Comparison of ENCODE assay signal across 33 mouse cellular contexts in the genomic region with DNA sequence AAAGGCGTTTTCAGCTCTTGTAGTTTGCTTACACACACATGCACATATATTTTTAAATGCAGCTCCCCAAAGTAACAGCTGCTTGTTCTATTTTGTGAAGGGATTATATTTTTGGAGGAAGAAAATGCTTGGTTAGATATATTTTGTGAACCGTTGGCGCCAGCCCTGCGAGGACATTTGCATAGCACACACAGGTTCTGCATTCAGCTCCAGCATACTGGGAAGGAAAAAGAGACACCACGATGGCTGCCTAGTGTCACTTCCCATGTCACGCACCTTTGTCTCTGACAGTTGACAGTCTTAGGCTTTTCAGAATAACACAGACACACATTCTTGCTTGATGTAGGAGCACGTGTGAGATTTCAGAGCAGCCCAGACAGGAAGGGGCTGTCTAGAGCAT. TPM values are rescaled to one million over a fixed set of nuclear protein-coding genes. Genes with fewer than 3 reads are reported as not detected.
DNase-seq lines count a peak whose midpoint lies in the region; ATAC-seq and TF ChIP-seq lines count a peak whose summit lies in the region.
"Had no signal": no experiment of that assay in that cellular context is flagged by ENCODE, and none has a peak within 500 bp of the region (broad histone marks: within the 10 kb centered on the region; RNA-seq: fewer than 3 reads in every experiment).

No protein-coding gene starts in this region.

- ATAC-seq in heart, embryonic 11.5 days (replicated peaks; ENCODE audit: insufficient number of reproducible peaks, low FRiP score, low TSS enrichment), result no peak
- ATAC-seq: activated CD4-positive, CD25-positive, alpha-beta regulatory T cell, adult 4 months; forebrain, embryonic 15.5 days; inflammation-experienced regulatory T-cells, adult 6 months; lung, postnatal 0 days had no signal

- no peak overlapping the region for H3K4me3 ChIP-seq in heart, embryonic 10.5 days
- H3K4me3 ChIP-seq in heart, embryonic 11.5 days (ENCODE audit: low read depth, low read length), result no peak overlapping the region
- no peak overlapping the region for H3K4me3 ChIP-seq in cortical plate, adult 2 months (ENCODE audit: insufficient read depth, low read length)
- no peak overlapping the region for H3K4me3 ChIP-seq in olfactory bulb, adult 2 months (ENCODE audit: insufficient read depth, low read depth, low read length)
- H3K4me3 ChIP-seq: forebrain, embryonic 15.5 days; heart, embryonic 12.5 days; hindbrain, embryonic 15.5 days; limb, embryonic 10.5 days; limb, embryonic 15.5 days; liver, embryonic 13.5 days; megakaryocyte, embryonic 14.5 days; midbrain, embryonic 12.5 days; neural tube, embryonic 13.5 days; stomach, embryonic 15.5 days had no signal

- no peak overlapping the region for H3K27ac ChIP-seq in heart, embryonic 10.5 days
- H3K27ac ChIP-seq in heart, embryonic 11.5 days (ENCODE audit: low read depth, low read length), result no peak overlapping the region
- peak overlapping the region; percentile 43; the same call in 1 of the 2 replicates for H3K27ac ChIP-seq in cortical plate, adult 2 months (ENCODE audit: insufficient read depth, low read length)
- peak overlapping the region; percentile 70 for H3K27ac ChIP-seq in olfactory bulb, adult 2 months (ENCODE audit: insufficient read depth, low read depth, low read length)
- H3K27ac ChIP-seq: hindbrain, embryonic 15.5 days; limb, embryonic 10.5 days; limb, embryonic 15.5 days; liver, embryonic 13.5 days; midbrain, embryonic 12.5 days; neural tube, embryonic 13.5 days; stomach, embryonic 15.5 days had no signal

- no peak for TF ChIP-seq CTCF in cortical plate, adult 2 months (IDR thresholded peaks at IDR 0.05; ENCODE audit: extremely low read depth, insufficient read depth, low read length)
- TF ChIP-seq CTCF in olfactory bulb, adult 2 months (IDR thresholded peaks at IDR 0.05; ENCODE audit: insufficient read depth, low read depth, low read length), result no peak

- H3K36me3 ChIP-seq in heart, embryonic 10.5 days, result peaks cover 3% of the 10 kb centered on the region; the same call in 1 of the 2 replicates
- no peaks in the 10 kb centered on the region for H3K36me3 ChIP-seq in heart, embryonic 11.5 days (ENCODE audit: control insufficient read depth, insufficient read depth, low read length)
- H3K36me3 ChIP-seq: forebrain, embryonic 15.5 days; heart, embryonic 12.5 days; hindbrain, embryonic 15.5 days; limb, embryonic 10.5 days; limb, embryonic 15.5 days; liver, embryonic 13.5 days; midbrain, embryonic 12.5 days; neural tube, embryonic 13.5 days; stomach, embryonic 15.5 days had no signal

- no peaks in the 10 kb centered on the region for H3K27me3 ChIP-seq in heart, embryonic 10.5 days (ENCODE audit: insufficient read depth, poor library complexity, severe bottlenecking)
- no peaks in the 10 kb centered on the region for H3K27me3 ChIP-seq in heart, embryonic 11.5 days (ENCODE audit: control insufficient read depth, insufficient read depth, low read length)
- H3K27me3 ChIP-seq: CH12.LX; forebrain, embryonic 15.5 days; heart, embryonic 12.5 days; hindbrain, embryonic 15.5 days; limb, embryonic 15.5 days; liver, embryonic 13.5 days; megakaryocyte, embryonic 14.5 days; midbrain, embryonic 12.5 days; neural tube, embryonic 13.5 days; stomach, embryonic 15.5 days had no signal

- peaks cover 17% of the 10 kb centered on the region; the same call in 1 of the 2 replicates for H3K4me1 ChIP-seq in heart, embryonic 10.5 days
- peaks cover 5% of the 10 kb centered on the region for H3K4me1 ChIP-seq in heart, embryonic 11.5 days (ENCODE audit: control insufficient read depth, insufficient read depth, low read length)
- H3K4me1 ChIP-seq in cortical plate, adult 2 months (ENCODE audit: control insufficient read depth, insufficient read depth, low read length), result peaks cover 24% of the 10 kb centered on the region
- H3K4me1 ChIP-seq in olfactory bulb, adult 2 months (ENCODE audit: control insufficient read depth, insufficient read depth, low read length), result peaks cover 25% of the 10 kb centered on the region
- H3K4me1 ChIP-seq: limb, embryonic 15.5 days; liver, embryonic 13.5 days; stomach, embryonic 15.5 days had no signal

- WGBS in heart, embryonic 10.5 days, result 71% methylated on average over 7 of the region's 7 CpGs
- 65% methylated on average over 7 of the region's 7 CpGs for WGBS in heart, embryonic 11.5 days (ENCODE audit: insufficient replicate concordance)
- WGBS in olfactory bulb, adult 2 months, result 48% methylated on average over 7 of the region's 7 CpGs

- no peaks in the 10 kb centered on the region for H3K9me3 ChIP-seq in heart, embryonic 10.5 days
- no peaks in the 10 kb centered on the region for H3K9me3 ChIP-seq in heart, embryonic 11.5 days (replicated peaks; ENCODE audit: control insufficient read depth, low read length)
- H3K9me3 ChIP-seq: forebrain, embryonic 15.5 days; heart, embryonic 12.5 days; hindbrain, embryonic 15.5 days; limb, embryonic 10.5 days; limb, embryonic 15.5 days; liver, embryonic 13.5 days; megakaryocyte, embryonic 14.5 days; midbrain, embryonic 12.5 days; neural tube, embryonic 13.5 days; stomach, embryonic 15.5 days had no signal

- H3K9ac ChIP-seq in heart, embryonic 11.5 days (ENCODE audit: low read depth, low read length), result no peak overlapping the region
- H3K9ac ChIP-seq: forebrain, embryonic 15.5 days; heart, embryonic 12.5 days; hindbrain, embryonic 15.5 days; limb, embryonic 15.5 days; liver, embryonic 13.5 days; midbrain, embryonic 12.5 days; neural tube, embryonic 13.5 days; stomach, embryonic 15.5 days had no signal

- TF ChIP-seq POLR2A in cortical plate, adult 2 months (IDR thresholded peaks at IDR 0.05; ENCODE audit: extremely low read depth, insufficient read depth, low read length), result no peak
- TF ChIP-seq POLR2A in olfactory bulb, adult 2 months (IDR thresholded peaks at IDR 0.05; ENCODE audit: insufficient read depth, low read depth, low read length), result no peak

- DNase-seq in heart, embryonic 10.5 days (ENCODE audit: low spot score), result peak; percentile 69
- DNase-seq in right cerebral cortex, postnatal 10 days (ENCODE audit: low spot score in 2 of 2), result peak; percentile 58 to 67
- DNase-seq in right cerebral cortex, postnatal 4 days, result no peak
- DNase-seq in thymus, postnatal 4 days, result no peak
- DNase-seq: adrenal gland, adult 2 months; adrenal gland, postnatal 36 days; cerebellum, adult 8-10 months; cerebellum, postnatal 25 days; gastrocnemius, postnatal 14 days; kidney, adult 18-20 months; kidney, postnatal 36 days; layer of hippocampus, postnatal 36 days; liver, embryonic 13.5 days; lung, adult 18-20 months; lung, postnatal 4 days; thymus, adult 2 months; thymus, postnatal 36 days had no signal

- no peak overlapping the region for H3K4me2 ChIP-seq in heart, embryonic 11.5 days
- H3K4me2 ChIP-seq: forebrain, embryonic 15.5 days; heart, embryonic 12.5 days; hindbrain, embryonic 15.5 days; limb, embryonic 15.5 days; liver, embryonic 13.5 days; midbrain, embryonic 12.5 days; neural tube, embryonic 13.5 days; stomach, embryonic 15.5 days had no signal

RNA-seq across cellular contexts. Expression of a gene that starts 49.9 kb away (rescaled TPM):
- polyA plus RNA-seq in heart, embryonic 10.5 days (2016; fragmentation: Nextera tagmentation; extraction: Ambion mirVana), result 16.2 and 17.6 TPM in 2 replicates
- polyA plus RNA-seq in heart, embryonic 11.5 days (2014; fragmentation: Nextera tagmentation; extraction: Ambion mirVana), result 20.5 and 22.4 TPM in 2 replicates
- polyA plus RNA-seq in cortical plate, adult 2 months (2012; rRNA removed), result 13.8 and 14.3 TPM in 2 replicates
- not detected in 2 replicates for polyA plus RNA-seq in olfactory bulb, adult 2 months (2012; ENCODE audit: insufficient read depth, insufficient read length, low replicate concordance, missing spikeins)

Comparison
In these comparisons a context has a peak if more than half of its experiments do, and no peak if none do; other contexts are left out.
1. DNase-seq: peak in heart, embryonic 10.5 days (single experiment) and right cerebral cortex, postnatal 10 days (2 of 2); none in right cerebral cortex, postnatal 4 days (single experiment) and thymus, postnatal 4 days (single experiment).
2. H3K27ac ChIP-seq: peak in cortical plate, adult 2 months (single experiment) and olfactory bulb, adult 2 months (single experiment); none in heart, embryonic 10.5 days (single experiment) and heart, embryonic 11.5 days (single experiment).